Mouse (Mus musculus) olfactory bulb, adult 2 months (tissue): ENCODE measurements around the gene Cdh6. TPM values are rescaled to one million over a fixed set of nuclear protein-coding genes. Genes with fewer than 3 reads are reported as not detected.

ENCODE experiments used
- H3K27ac ChIP-seq: fragments of 200-500 bp; 2 replicates; pipeline ENCODE4 v1.5.1; 2012; ENCODE audit warnings: low read depth, low read length; ENCODE audit not compliant: insufficient read depth
- H3K4me1 ChIP-seq: fragments of 200-500 bp; 2 replicates; pipeline ENCODE4 v1.6.1; 2012; ENCODE audit warnings: low read length; ENCODE audit not compliant: control insufficient read depth, insufficient read depth
- H3K4me3 ChIP-seq: fragments of 200-500 bp; 2 replicates; pipeline ENCODE4 v1.5.1; 2012; ENCODE audit warnings: mild to moderate bottlenecking, low read depth, low read length, moderate library complexity; ENCODE audit not compliant: insufficient read depth
- CTCF ChIP-seq: fragments of 200-500 bp; IDR thresholded peaks from 2 replicates; pipeline ENCODE4 v1.5.1; 2012; ENCODE audit warnings: low read depth, mild to moderate bottlenecking, low read length, moderate library complexity; ENCODE audit not compliant: insufficient read depth
- POLR2A ChIP-seq: fragments of 200-500 bp; IDR thresholded peaks from 2 replicates; pipeline ENCODE4 v1.6.1; 2012; ENCODE audit warnings: mild to moderate bottlenecking, low read depth, low read length, moderate library complexity; ENCODE audit not compliant: insufficient read depth
- WGBS: fragments of 180-500 bp; shearing (Covaris S2); methylation state at CpG from one replicate; pipeline ENCODE4 v1.1.7; 2018; 5-methylcytosine and 5-hydroxymethylcytosine counted together
- polyA plus RNA-seq: library from polyadenylated mRNA; stranded (reverse); fragments of >200 nt; gene quantifications from 2 replicates; pipeline ENCODE4 v1.2.4, GENCODE M21; 2012; ENCODE audit warnings: low replicate concordance; ENCODE audit not compliant: missing spikeins, insufficient read depth, insufficient read length

Gene Cdh6
- polyA plus RNA-seq, 1 experiment = not detected

- TF ChIP-seq POLR2A (no peak), CTCF (no peak)
- Histone ChIP-seq H3K27ac (no peak overlapping the region), H3K4me3 (peak overlapping the region; percentile 78), H3K4me1 (0 out of 2 replicates have a peak, but pooled peaks cover 2% of the 10 kb centered on the region)
- WGBS = 7% methylated on average over 16 of the region's 16 CpGs
These were observed 1.8 kb downstream of the Cdh6 start for GRCm38 (mm10) chr15:13171486-13172364.

DNA sequence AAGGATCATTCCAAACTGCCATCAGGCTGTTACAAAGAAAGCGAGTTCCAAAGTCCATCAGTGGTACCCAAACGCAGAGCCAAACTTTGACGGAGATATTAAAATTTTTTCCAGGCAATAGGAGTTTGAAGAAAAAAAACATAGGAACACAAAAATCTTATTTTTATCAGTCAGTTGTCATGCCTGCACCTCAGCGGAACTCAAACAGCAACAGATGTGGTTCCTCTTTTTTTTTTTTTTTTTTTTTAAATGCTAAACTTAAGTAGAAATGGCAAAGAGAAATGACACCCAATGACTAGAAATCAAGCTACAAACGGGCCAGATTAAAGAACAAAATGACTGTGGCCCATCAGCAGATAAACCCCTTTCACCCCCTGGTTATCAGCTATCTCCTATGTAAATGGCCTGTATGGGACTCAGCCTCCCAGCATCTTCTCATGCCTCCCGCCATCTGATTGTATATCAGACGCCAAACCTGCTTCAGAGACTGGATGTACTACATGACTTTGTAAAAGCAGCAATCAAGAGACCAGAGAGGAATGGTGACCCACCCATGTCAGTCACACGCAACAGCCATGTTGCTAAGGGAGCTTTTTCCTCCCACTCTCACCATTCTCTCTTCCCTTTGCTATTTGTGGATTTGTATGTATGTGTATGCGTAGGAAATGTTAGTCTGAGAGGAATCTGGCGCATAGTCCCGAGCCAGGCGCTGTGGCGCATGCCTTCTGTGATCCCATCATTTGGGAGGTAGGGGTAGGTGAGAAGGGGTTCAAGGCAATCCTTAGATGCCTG lies 8.2 kb downstream of the Cdh6 start:
- WGBS = 96% methylated on average over 13 of the region's 13 CpGs
- TF ChIP-seq POLR2A = no peak
- TF ChIP-seq CTCF = no peak
- H3K27ac ChIP-seq = no peak overlapping the region
- H3K4me3 ChIP-seq = no peak overlapping the region
- H3K4me1 ChIP-seq = no peaks in the 10 kb centered on the region

DNA sequence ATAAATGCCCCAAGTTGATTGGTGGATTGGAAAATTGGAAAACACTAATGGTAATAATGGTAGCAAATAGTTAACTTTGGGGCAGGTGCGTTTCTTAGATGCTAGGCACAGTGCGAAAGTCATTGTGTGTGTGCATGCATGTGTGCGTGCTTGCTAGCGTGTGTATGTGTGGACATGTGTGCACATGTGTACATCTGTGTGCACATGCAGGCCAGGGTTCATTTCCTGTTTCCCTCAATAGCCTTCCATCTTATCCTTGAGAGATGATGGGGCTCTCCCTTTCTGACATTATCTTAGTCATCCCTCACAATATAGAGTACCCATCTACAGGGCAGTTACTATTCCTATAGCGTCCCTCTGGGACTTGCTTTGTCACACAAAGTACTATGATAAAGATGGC lies 17.7 kb downstream of the Cdh6 start:
- 93% methylated on average over 5 of the region's 5 CpGs for WGBS
- Histone ChIP-seq H3K4me1 (no peaks in the 10 kb centered on the region), H3K4me3 (no peak overlapping the region), H3K27ac (no peak overlapping the region)
- TF ChIP-seq POLR2A (no peak), CTCF (no peak)

DNA sequence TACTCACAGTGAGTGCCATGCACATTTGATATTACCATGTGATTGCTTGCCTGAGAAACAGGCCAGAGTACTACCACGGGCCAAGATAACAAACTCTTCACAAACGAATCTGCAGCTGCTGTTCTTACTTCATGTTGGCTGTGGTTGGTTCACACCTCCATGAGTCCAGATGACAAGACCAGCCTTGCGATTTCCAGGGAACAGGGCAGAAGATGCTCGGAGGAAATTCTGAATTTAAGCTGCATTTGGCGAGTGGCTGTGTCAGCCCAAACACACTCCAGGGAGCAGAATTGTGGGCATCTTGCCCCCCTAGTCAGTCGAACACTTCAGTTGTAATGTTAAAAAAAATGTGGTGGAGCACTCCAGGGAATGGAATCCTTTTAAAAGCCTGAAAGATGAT lies 18.1 kb downstream of the Cdh6 start:
- WGBS = 79% methylated on average over 6 of the region's 6 CpGs

GRCm38 (mm10) chr15:13141983-13142382 lies 31.5 kb downstream of the Cdh6 start:
- Histone ChIP-seq H3K4me3 (no peak overlapping the region), H3K4me1 (no peaks in the 10 kb centered on the region), H3K27ac (no peak overlapping the region)
- TF ChIP-seq POLR2A = no peak
- TF ChIP-seq CTCF = no peak
- WGBS = 26% methylated on average over 4 of the region's 4 CpGs

More for the DNA sequence above, 18.1 kb downstream of the Cdh6 start:
- Histone ChIP-seq H3K27ac (no peak overlapping the region), H3K4me1 (no peaks in the 10 kb centered on the region), H3K4me3 (no peak overlapping the region)
- TF ChIP-seq POLR2A = no peak
- no peak for TF ChIP-seq CTCF

GRCm38 (mm10) chr15:13139662-13140061 lies 33.8 kb downstream of the Cdh6 start:
- Histone ChIP-seq H3K4me3 (no peak overlapping the region), H3K27ac (no peak overlapping the region), H3K4me1 (no peaks in the 10 kb centered on the region)
- 57% methylated on average over 5 of the region's 5 CpGs for WGBS
- TF ChIP-seq CTCF (no peak), POLR2A (no peak)

DNA sequence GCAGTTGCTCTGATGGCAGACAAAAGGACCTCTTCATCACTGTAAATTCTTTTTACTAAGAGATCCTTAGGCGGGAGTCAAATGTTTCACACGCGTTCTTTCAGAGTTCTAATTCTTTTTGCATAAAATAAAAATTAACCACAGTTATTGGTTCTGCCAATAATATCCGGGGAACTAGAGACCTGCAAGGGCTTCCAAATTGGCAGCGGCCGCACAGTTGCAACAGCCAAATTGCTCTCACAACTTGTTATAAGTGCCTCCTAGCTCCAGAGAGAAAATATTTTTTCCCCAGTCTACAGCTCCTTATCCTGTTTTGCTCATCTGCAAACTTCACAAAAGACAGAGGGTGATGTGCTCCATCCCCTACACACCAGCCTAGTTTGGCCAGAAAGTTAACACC lies 36.3 kb downstream of the Cdh6 start:
- TF ChIP-seq POLR2A (no peak), CTCF (no peak)
- 68% methylated on average over 6 of the region's 6 CpGs for WGBS
- H3K4me3 ChIP-seq = no peak overlapping the region
- no peaks in the 10 kb centered on the region for H3K4me1 ChIP-seq
- no peak overlapping the region for H3K27ac ChIP-seq

DNA sequence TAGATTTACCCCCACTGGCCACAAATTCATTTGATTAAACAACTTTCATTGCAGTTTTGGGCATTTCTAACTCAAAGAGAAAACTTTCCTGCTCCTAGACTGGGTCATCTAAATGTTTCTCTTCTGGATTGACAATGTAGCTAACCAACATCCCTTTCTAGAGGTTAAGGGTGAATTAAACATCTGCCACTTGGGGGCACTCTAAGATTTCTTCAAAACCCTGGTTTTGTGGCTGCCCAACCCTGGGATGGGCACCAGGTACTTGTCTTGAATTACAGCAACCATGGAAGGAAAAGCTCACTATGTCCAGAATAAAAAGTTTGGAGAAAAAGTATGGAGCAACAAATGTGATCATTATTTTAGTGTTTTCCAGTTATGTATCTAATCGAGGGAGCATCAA lies 39.4 kb downstream of the Cdh6 start:
- TF ChIP-seq CTCF (no peak), POLR2A (no peak)
- 58% methylated on average over 1 of the region's 1 CpGs for WGBS
- H3K4me1 ChIP-seq = no peaks in the 10 kb centered on the region
- H3K4me3 ChIP-seq = no peak overlapping the region
- H3K27ac ChIP-seq = no peak overlapping the region

GRCm38 (mm10) chr15:13133370-13133769 lies 40.1 kb downstream of the Cdh6 start:
- TF ChIP-seq POLR2A (no peak), CTCF (no peak; the same call in 1 of the 2 replicates)
- WGBS = 98% methylated on average over 8 of the region's 8 CpGs
- no peak overlapping the region for H3K27ac ChIP-seq

More at GRCm38 (mm10) chr15:13133370-13133769, 40.1 kb downstream of the Cdh6 start:
- no peaks in the 10 kb centered on the region for H3K4me1 ChIP-seq
- H3K4me3 ChIP-seq = no peak overlapping the region
